Mouse (Mus musculus) ES-Bruce4 (cell line): ENCODE results near the gene Asgr1.

Source experiments
- CTCF ChIP-seq: IDR thresholded peaks from one replicate; pipeline ENCODE4 v1.8.1; 2011; ENCODE audit warnings: low read depth, low read length
- EP300 ChIP-seq: IDR thresholded peaks from 2 replicates; pipeline ENCODE4 v1.6.1; 2011; ENCODE audit warnings: low read depth, low read length; ENCODE audit not compliant: insufficient read depth

GRCm38 (mm10) chr11:70059930-70060329 lies 6.0 kb downstream of the Asgr1 start:
- no peak for TF ChIP-seq EP300
- TF ChIP-seq CTCF: no peak
